Mouse (Mus musculus) telencephalon, adult 2 months (tissue): ENCODE data around the gene Nav2.

Experiments used
- DNase-seq: peaks from one replicate; pipeline ENCODE4 v3.0.0-alpha.2; 2011; ENCODE audit warnings: low read depth, low spot score

Nav2 gene

DNA sequence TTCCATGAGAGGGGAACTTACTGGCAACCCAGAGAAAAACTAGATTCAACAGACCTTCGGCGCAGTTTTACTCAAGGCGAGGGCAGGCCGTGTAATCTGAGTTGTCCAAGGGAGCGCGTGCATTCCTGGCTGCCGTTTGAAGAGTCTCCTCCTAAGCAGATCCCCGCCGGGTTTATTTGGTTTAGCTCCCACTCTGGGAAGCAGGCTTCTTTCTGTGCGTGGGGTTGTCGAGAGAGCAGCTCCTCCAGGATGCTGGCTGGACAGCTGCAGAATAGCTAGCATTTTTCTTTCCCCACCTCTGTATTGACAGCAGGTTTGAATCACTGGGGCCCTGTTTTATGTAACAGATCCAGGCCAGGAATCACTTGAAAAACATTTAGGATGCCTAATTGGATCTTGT is 529.4 kb downstream of the Nav2 start:
- no peak for DNase-seq

DNA sequence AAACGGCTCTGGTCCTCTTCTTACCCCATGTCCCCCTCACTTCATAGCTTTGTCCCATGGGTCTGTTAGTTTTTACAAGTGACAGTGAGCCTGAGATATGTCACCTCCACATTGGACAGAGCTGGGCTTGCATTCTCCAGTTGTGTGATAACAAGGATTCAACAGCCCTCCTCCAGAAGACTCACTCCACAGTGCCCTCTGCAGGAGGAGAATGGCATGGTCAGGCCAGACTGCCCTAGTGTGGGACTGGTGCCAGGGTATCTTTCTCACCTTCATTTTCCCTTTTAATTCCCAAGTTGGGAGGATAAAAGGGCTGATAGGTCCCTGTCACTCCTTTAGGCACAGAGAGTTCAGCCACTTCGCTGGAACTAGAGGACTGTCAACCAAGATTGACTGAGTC is 530.6 kb downstream of the Nav2 start:
- no peak for DNase-seq

DNA sequence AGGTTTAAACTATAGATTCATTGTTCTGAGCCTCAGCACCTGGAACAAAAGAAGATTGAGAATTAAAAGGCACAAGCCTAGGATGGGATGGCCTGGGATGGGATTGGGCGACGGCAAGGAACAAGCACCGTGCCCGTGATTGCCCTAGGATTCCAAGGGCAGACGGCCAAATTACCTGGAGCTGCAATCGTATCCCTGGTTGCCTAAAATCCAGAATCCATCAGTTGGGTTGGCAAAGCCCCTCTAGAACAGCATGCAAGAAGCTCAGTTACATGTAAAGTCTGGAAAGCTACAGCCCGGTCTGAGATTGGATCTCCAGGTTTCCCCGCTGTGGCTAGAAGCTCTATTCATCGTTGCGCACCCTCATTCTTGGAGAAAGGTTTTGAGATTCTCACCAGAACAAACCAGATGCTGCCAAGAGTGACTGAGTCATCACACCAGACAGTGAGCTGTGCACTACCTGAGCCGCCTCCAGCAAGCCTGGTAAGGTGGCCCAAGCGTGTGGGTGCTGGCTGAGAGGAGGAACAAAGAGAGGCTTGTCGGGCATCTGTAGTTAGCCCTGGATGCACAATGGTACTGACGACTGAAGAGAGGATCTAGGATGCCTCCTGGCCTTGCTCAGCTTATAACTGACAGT is 531.9 kb downstream of the Nav2 start:
- no peak for DNase-seq

DNA sequence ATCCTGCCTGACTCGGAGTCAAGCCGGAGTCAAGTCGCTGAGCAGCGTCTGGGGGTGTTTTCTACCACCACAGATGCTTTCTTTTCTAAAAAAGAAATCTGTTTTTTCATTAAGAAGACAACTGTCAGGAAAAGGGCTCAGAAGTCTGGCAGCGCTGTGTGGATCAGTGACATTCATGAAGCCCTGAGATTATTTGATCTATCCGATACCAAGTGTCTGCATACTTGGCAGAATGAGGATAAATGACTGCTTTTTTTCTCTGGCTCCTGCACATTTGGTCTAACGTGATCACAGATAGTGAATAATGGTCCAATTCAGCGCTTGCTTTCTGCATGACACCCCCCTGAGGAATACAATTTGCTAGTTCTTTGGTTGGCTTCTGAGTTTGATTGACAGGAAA is 533.7 kb downstream of the Nav2 start:
- no peak for DNase-seq

DNA sequence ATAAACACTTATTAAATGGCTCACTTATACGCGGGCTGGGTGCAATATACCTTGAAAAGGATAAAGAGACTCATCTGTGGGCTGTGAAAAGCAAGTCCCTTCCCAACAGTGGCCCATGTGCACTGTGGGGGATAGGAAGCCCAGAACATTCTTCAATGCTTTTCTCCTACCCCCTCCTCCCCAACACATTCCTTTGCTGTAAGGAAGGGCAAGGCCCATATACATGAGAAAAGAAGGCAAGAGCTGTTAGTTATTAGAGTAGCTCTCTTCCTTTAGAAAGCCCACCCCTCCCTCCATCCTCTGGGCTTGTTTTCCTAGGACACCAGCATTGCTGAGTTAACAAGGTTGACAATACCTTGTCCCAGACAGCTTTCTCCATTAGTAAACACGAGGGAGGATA is 540.1 kb downstream of the Nav2 start:
- no peak for DNase-seq

DNA sequence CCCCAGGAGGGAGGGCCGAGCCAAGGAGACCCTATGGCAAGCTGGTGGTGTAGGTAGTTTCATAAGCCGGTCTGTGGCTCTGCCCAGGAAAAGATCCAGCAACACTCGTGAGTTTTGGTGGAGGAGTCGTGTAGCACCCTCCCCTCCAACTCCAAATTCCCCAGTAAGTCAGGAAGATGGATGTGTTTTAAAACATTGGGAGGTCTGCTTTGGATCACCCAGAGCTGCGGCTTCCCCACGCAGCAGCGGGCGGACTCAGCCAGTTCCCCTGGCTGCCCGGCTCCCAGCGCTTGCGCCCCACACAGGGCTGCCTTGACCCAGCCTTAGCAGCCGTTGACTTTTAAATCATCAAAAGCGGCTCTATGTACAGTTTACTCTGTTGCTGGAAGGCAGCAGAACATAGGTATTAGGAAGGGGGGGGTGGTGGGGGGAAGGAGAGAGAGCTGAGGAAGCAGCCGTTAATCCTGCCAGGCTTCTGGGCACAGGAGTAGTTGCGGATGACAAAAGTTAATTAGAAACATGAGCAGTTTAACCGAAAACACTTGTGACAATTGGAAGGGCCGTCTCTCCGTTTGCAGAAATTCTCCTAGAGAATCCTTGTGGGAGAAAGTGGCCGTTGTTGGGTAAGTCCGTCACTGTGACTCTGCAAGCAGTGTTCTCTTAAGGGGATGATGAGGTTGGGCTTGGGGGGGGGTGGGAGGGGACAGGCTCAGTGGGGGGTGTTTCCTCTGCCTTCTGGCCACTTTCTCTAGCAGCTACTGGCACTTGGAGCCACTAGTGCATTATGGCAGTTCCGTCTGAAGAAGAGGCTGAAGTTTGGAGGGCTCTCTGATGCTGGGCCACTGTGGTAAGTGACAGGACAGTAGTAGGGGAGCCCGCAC is 542.0 kb downstream of the Nav2 start:
- no peak for DNase-seq

DNA sequence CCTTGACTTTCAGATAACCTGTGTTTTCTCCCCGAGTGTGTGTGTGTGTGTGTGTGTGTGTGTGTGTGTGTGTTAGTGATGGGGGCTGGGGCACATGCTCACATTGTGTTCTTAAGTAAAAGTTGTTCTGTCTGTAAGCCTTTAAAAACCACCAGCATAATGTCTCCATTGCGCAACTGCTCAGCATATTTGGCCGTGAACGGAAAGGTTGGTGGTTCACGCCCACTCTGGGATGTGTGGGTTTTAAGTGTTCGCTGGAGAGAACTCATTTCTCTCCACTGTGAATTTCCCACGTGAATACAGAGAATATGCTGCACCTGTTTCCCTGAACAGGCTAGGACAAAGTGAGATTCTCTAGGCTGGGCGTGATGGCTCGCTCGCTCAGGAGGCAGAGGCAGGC is 542.7 kb downstream of the Nav2 start:
- peak; percentile 73 for DNase-seq

DNA sequence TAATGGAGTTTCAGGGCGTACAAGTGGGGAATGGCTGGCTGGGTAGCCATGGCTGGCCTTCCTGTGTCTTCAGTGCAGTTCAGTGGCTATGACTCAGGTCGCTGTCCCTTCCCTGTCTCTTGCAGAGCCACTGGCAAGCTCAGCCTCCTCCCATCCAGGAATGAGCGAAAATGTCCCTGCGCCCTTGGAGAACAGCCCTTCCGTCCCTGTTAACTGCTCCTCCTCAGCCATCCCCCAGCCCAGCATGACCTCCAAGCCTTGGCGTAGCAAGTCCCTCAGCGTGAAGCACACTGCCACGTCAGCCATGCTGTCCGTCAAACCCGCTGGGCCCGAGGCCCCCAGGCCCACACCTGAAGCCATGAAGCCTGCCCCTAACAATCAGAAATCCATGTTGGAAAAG is 543.8 kb downstream of the Nav2 start:
- DNase-seq, result no peak

DNA sequence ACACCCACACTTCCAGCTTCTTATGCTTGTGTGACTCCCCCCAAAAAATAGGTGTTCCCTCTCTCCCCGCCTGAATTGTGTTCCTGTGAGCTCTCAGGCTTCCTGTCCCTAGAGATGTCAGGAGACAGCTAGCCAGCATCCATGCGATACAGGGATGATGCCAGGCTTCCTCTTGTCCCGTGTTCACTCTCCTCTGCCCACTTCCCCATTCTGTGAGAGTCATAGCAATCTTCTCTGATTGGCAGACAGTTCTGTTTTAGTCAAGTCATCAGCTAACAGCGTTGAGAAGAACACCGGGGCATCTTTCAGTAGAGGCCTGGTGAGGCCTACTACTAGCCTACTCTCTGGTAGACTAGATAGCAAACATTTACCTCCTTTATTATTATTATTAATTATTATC is 546.1 kb downstream of the Nav2 start:
- no peak for DNase-seq

DNA sequence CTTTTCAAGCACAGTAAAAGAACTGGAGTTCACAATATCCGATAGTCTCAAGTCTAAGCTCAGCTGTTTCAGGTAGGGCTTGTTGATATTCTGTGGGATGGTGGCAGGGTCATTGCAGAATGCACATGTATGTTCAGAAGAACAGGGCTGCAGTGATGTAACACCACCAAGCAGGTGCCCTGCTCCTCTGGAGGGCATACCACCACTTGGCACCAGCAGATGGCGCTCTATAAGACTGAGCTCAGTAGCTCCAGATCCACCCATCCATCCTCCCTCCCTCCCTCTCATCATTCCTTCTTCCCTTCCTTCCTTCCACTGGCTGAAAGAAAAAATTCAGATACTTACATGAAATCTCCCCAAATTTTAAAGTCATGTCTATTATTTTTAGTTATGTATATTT is 547.6 kb downstream of the Nav2 start:
- DNase-seq, result no peak

DNA sequence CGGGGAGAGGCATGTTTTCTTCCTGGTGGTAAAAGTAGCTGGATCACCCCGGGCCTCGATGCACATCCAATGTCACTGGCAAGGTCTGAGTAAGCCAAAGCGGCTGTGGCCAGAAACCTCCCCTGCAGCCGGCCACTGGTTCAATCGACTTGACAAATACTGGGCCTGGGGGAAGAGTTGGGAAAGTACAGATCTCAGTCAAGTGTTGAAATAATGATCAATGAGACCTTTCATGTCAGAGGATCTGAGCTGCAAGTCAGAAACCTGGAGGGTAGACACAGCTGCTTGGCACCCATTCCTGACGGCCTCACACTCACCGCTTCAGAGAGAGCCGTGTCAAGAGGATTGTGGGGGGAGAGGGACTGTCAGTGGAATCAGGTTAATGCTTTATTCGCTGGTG is 548.9 kb downstream of the Nav2 start:
- no peak for DNase-seq

DNA sequence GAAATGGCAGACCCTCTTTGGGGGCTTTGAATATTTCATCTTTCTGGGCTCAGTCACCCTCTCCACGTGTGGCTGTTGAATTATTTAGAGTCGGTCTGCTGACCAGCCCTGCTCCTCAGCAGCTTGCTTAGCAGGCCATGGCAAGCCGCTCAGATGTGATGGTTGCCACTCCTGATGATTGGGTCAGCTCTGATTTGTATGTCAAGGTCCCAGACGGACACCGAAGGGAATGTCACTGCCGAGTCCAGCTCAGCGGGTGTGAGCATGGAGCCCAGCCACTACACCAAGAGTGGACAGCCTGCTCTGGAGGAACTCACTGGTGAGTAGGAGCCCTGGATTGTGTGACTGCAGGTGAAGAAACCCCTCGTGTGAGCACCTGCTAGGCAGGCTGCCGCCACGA is 549.4 kb downstream of the Nav2 start:
- no peak for DNase-seq

DNA sequence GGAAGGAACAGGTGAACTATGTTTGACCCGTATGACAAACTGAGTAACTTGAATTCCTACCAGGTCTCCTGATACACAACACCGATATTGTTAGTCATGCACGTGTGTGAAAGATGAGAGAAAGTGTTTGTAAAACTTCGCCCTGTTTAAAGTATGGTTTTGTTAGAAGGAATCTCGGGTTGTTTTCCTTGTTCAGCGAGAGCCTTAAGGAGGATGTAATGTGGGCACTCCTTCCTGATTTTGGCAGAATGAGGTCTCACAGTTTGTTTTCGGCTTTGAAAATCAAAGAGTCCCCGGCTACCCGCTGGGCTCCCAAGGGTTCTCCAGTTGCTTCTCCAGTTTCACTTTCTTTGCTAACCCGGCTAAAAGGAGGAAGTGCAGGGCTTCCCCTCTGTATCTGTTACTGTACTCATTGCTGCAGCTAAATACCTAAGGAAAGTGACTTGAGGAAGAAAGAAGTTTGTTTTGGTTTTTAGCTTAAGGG is 553.9 kb downstream of the Nav2 start:
- no peak for DNase-seq

DNA sequence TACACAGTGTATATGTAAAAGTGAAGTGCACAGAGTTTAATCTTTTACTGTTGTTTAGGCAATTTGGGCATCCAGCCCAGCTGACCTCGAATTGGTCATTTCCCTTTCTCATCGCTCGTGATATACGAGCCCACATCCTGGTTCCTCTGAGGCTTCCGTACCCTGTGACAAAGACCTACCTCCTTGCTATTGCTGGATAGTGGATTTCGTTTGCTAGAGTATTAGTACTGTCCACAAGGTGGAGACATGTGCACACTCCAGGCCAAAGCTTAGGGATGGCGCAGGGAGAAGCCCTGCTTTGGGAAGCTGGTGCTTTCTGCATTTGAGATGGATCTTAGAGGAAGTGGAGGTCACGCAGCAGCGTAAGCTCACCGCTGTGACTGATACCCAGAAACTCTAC is 559.3 kb downstream of the Nav2 start:
- no peak for DNase-seq

DNA sequence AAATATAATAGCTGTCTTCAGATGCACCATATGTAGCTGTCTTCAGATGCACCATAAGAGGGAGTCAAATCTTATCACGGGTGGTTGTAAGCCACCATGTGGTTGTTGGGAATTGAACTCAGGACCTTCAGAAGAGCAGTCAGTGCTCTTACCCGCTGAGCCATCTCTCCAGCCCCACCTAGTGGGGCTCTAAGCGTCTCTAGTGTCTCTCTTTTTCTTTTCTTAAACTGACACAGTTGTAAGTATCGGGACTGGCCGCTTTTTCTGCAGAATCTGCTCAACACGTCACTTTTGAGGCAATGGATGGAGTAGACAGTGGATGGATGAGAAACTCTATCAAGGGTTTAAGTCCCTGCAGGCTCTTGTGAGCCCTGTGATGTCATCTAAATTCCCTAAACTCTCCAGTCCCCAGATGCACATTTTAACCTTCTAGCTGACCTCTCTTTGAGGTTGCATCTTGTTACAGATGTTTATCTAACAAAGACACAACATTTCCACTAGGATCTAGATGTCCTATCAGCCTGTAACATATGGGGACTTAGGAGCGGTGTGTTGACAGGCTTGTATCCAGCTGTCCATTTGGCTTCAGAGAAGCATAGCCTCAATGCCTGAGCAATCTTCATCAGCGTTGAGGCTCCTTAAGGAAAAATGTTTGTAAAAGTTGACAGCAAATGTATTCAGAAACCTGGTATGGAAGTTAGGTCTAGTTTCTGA is 560.1 kb downstream of the Nav2 start:
- no peak for DNase-seq

DNA sequence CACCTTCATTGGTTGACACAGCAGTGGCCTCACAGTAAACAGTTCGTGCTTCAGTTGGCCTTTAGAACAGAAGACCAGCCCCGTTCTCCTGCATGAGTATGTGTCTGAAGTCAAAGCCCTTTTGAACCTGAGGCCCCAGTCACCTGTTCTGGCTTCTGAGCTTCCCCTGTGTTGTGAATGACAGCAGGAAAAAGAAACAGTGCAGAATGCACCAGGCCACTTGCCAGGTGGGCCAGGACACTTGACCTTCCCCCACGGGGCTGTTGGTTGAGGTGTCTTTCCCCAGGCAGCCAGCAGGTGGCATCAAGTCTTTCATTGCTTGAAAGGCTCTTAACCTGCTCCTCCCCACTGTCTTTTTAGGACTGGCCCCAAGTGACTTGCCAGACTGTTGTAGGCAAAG is 562.8 kb downstream of the Nav2 start:
- DNase-seq, result no peak

DNA sequence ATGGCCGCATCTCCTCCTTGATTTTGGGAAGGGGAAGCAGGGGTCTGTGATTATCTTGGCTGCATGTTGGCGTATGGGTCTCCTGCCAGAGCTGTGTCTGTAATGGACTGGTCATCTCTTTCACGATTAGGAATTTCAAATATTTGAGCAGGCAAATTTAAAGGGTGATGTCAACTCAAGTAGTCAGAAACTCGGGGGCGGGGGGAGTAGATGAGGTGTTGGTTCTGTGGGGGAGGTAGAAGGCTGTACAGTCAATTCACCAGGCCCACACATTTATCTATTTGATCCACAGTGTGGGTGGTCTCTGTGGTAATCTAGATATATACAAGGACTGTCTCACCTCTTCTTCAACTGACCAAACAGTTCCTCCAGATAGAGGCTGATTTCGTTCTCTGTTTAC is 566.8 kb downstream of the Nav2 start:
- DNase-seq, result no peak

DNA sequence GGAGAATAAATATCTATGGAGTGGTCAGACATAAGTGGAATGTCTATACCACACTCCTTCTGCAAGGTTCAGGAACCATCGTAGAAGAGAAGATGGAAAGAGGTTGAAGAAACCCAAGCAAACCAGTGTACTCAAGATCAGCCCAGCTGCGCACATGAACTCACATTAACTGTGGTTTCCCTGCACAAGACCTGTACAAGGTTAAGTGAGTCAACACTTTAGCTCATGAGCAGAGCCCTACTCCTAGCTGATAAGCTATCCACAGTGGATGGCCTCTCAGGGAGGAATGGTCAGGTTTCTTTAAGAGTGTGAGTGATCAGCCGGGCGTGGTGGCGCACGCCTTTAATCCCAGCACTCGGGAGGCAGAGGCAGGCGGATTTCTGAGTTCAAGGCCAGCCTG is 567.6 kb downstream of the Nav2 start:
- DNase-seq, result no peak

DNA sequence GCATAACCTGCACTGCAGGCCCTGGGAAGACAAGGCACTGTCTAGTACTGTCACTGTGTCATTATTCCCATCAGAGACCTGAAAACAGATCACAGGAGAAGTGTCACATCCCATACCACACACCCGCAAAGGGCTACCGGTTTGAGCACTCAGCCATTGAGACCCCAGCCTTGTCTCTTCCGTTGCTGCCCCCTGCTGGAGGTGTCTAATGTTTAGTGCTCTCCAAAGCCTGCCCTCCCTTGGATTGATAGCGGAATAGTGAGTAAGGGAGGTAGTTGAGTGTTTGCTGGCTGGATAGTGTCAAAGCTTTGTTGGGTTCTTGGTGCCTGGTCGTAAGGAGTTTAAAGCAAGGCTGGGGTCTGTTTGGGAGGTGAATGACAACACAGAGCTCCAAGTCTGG is 568.1 kb downstream of the Nav2 start:
- no peak for DNase-seq

DNA sequence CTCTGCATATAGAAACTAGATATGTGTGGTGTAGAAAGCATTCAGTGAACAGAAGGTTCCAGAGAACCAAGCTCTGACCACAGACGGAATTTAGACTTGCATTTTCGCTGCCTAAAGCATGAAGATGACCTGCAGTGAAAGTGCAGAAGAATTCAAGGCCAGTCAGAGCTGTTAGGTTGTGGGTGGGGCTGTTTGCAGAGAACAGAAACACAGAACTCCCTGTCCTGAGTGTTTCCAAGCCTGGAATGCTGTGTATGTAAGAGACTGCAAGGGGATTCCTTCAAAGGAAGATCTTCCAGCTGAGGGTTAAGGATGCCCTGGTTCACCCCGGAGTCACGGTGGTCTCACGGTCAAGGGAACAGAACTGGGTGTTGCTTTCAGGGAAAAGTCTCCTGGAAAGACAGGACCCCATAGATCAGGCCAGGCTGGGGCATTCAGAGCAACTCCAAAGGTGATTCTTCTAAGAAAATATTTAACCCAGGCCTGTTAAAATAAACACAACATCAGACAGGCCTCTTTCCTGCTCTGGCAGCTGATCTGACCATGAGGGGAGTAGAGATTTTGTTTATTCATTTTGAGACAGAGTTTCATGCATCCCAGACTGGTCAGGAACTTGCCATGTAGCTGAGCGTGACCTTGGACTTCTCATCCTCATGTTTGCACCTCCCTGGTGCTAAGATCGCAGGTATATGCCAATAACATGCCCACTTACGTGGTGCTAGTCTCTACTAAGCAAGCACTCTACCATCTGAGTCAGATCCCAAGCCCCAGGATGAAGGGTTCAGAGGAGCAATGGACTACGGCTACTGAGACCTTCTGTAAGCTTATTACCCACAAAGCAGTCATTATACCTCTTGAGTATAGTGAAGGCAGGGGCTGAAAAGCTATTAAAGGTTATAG is 568.8 kb downstream of the Nav2 start:
- no peak for DNase-seq

DNA sequence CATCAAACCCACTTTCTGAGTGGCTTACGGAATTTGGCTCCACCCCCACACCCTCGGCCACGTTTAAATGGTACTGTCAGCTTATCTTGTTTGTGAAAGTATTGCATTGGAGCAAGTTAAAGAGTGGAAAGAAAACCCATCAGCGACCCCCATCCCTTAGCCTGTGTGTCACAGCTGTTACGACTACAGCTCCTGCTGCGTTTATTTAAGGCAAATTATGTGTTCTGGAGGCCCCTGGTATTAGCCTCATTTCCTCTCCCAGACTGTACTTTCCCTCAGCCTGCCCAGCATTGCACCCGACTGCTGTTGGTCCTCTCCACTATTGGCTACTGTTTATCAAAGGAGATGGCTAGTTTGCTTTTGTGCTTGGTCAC is 569.4 kb downstream of the Nav2 start:
- DNase-seq, result no peak

DNA sequence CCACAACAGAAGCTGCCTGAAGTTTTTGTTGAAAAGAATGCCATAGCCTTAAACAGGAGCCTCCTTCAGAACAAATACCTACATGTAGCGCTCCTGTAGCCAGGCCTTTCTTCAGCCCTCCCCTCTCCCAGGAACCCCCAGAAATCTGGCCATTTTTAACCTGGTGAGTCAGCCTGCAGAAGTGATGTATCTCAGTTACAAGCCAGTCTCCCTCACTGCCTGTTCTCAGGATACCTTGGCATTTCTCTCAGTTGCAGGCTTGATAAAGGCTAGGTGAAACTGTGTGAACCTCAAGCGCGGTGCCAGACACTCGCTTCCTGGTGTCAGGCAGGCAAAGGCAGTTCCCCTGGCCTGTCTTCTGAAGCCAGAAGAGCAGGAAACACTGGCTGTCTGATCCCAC is 570.4 kb downstream of the Nav2 start:
- DNase-seq, result no peak
